Mouse (Mus musculus): Measurements from ENCODE around the gene Wdfy3. TPM values are rescaled to one million over a fixed set of nuclear protein-coding genes. Genes with fewer than 3 reads are reported as not detected.
"Not testable (repeated sequence)": the region's sequence is repeated elsewhere in the genome, so short reads cannot be mapped to it uniquely, and the experiment has no call there.

The Wdfy3 gene
- total RNA-seq, 4 experiments from 2014 or later: 41.6 to 70.2 (median 56.0) TPM

DNA sequence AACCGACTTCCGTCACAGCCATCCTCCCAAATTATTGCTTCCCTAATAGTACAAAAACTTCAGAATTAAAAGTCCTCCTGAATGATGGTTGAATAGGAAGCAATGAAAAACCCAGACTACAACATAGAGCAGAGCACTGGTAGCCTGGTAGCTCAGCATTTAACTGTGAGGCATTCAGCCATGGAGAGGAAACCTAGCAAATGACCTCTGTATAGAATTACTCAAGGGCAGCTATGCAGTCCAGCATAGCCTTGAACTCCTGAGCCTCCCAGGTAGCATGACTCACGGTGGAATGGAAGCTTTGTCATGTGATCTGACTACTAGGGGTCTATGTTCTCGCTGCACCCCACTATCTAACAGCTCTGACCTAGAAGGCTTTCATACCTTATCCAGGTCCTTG, 189.8 kb downstream of the Wdfy3 start:
- no peak for DNase-seq

DNA sequence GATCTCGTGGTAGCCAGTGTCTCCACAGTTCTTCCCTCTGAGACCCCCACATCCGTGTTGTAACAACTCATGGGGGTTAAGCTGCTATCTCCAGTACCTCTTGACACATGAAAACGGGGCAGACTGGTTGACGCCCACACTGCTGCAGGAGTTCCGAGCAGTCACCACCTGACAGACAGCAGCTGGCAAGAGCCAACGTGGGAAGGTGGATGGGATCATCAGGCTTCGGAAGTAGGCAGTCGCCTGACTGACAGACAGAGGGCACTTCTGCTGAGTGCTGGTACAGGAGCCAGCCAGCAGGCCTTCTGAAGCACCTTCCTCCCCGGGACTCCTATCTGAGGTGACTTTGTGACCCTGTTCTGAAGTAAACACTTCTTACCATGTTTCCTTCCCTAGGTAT, 191.3 kb downstream of the Wdfy3 start:
- no peak for DNase-seq

DNA sequence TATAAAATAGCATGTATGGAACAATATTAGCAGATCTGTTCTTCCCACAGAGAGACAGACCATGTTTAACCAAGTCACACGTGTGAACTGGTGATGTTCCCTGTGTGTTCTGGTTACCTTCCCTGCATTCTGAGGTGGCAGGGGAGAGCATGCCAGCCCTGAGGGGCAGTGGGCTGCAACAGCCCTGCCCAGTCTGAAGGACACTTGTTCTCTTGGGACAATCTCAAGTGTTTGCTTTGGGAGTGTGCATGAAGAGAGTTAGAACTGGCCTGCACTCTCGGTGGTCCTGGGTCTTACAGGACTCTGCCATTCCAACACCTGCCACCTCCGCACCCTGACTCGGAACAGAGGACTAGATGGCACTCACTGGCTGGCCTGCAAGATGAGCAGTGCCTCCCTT, 193.5 kb downstream of the Wdfy3 start:
- DNase-seq: no peak

DNA sequence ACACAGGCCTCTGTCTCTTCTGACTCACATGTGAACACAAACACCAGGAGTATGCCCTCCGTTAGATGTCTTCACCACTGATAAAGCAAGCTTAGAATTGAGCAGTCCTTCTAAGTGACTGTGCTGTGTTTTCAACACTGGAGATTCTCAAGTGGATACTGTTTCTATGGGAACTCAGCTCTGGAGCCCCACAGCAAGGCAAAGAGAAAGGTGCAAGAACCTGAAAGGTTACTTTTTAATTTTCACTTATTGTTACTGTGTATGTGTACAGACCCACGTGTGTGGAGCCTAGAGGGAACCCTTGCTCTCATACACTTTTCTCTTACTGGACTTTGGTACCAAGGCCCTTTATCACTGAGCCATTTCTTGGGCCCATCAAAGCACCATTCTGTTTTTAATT, 203.0 kb downstream of the Wdfy3 start:
- no peak for DNase-seq

DNA sequence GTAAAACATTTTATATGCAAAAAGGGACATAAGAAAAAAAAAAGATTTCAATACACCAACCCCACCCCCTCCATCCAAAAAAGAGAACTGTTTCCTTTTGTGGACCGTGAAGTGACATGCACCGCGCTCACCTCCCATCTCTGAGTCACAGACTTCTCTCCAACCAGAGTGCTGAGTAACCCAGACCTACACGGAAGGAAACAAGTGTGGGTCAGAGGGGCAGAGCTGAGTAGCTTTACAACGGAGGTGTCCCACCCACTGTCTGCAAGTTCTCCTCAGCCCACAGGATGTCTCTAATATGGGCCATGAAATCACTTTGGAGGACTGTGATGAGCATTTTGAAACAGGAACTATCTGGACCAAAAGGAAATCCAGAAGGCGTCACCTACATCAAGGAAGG, 205.8 kb downstream of the Wdfy3 start:
- no peak for DNase-seq

DNA sequence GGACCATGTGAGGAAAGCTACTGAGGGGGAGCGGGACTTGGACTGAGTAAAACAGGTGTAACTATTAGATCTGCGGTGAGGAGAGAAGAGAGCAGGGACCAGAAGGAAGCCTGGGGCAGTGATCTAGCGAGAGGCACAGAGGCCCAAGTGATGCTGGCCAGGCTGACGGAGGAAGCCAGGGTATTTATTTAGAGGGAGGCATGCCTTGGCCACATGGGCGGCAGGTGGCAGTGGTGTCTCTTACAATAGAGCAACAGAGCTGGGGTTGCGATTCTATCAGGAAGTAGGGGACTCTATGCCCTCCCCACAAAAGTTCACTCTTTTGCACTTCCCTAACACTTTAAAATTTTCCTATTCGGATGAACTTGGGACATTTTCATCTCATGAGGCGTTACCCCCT, 207.1 kb downstream of the Wdfy3 start:
- no peak for DNase-seq

DNA sequence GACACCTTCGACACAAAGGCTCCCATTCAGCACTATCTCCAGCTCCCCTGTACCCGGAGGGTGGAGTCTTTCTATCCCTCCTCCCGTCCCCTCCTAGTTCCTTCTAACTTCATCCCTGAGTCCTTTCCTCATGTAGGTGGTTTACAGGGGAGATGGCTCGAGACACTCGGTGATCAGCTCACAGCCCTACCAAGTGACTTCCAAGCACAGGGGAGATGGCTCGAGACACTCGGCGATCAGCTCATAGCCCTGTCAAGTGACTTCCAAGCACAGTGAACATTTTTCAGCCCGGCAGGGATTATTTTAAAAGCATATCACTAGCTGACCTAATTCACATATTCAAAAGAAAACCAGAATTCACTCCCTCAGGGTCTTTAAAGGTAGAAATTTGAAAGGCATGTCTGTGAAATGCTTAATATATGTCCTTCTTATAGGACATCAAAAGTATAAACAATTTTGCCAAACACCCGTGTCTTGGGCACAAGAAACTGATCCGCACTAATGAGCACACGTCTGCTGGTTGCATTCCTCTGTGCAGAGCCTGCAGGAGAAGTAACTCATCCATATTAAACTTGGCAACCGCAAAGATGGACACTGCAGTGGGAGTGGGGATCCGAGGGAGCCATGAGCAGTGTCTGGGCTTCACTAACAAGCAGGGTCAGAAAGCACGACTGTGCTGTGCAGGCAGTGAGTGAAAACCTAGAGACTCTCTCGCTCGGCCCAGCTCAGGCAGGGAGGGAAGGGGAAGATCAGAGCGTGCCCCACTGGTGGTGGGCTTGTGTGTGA, 207.7 kb downstream of the Wdfy3 start:
- no peak for DNase-seq

- DNase-seq: no peak
These were observed 210.8 kb downstream of the Wdfy3 start for GRCm38 (mm10) chr5:101858891-101859436.

DNA sequence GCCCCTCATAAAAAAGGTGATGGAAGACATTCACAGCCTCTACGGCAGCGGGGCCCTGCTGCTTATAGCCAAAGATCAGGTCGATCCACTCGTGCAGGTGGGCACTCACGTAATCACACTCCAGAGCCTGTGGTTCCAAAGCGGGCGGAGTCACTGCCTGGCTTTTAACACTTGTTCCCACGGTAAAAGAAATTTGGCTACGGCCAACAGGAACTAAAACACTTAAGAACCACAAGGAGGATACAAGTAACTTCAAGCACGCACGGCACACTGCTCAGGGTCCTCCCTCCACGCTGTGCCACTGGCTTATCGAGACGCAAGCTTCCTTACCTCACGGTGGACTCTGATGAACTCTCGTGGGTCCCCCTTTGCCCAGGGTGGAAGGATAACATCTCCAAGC, 214.2 kb downstream of the Wdfy3 start:
- DNase-seq: no peak

DNA sequence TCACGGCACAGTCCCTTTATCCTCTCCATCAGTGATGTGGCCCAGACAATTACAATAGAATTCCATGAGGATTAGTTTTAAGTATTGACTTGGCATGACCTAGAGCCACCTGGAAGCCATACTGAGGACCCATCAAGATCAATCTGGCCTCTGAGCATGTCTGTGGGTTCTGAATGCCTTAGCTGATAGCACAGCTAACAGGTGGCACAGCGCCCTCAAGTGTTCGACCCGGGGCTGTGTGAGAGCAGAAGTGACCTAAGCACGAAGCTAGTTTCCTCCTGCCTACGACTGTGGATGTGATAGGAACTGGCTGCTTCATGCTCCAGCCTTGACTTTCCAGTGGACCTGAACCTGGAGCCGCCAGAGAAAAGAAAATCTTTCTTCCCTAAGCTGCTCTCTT, 215.1 kb downstream of the Wdfy3 start:
- no peak for DNase-seq

DNA sequence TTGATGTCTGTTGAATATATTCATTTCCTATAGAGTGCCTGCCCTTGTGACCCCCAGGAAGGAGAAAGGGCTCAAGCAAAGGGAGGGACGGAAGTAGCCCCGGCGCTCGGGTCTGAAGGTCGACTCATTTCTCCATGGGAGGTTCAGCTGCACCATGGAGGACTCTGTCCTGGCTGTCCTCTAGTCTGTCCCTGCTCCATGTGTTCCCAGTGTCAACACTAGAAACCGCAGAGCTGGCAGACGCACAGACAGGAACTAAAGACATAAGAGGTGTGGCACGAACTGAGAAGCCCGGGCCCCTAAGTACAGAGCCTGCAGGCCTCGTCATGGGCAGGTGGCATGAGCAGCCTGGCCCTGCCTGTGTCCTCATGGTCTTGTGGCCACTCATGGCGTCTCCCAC, 215.6 kb downstream of the Wdfy3 start:
- DNase-seq: no peak

DNA sequence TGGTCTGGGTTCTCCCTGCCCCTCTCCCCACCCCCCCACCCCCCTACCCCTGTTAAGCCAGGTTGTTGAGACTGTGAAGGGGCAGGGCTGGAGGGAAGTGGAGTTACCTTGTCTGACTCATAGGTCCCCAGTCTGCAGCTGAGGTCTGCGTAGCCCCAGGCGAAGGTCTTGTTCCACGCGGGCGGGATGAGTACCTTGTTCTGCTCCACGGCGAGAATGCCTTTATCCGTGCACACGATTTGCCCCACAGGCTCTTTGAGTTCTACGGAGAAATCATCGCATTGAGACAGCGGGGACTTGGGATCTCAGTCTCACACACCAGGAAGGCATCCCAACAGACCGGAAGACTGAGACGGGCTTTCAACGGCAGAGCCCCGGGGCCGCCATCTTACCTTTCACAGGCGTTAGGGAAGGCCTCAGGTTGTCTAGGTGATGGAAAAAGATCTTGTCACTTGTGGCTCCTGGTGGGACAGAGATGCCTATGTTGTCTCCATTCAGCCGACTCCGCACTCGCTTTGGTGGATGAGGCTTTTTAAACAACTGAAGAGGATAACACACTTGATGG, 217.5 kb downstream of the Wdfy3 start:
- no peak for DNase-seq

DNA sequence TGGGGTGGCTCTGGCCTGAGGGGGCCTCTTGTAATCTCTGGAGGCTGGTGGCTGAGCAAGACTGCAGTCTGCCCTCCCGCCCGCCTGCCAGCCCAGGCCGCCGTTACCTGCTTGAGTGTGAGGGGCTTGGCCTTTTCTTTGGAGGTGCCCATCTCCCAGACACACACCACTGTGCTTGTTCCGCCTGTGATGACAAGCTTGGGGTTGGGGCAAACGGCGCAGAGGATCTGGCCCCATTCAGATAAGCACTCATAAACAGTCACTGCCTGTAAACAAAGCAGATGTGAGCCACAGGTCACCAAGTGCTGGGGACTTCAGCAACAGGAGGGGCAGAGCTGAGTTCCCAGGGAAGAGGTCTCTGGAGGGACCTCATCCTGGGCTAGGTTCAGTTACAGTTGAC, 218.6 kb downstream of the Wdfy3 start:
- no peak for DNase-seq

- no peak for DNase-seq
These were observed 222.0 kb downstream of the Wdfy3 start for GRCm38 (mm10) chr5:101847762-101848161.

GRCm38 (mm10) chr5:101847323-101847722, 222.4 kb downstream of the Wdfy3 start:
- DNase-seq: no peak

GRCm38 (mm10) chr5:101845930-101846329, 223.8 kb downstream of the Wdfy3 start:
- no peak for DNase-seq

DNA sequence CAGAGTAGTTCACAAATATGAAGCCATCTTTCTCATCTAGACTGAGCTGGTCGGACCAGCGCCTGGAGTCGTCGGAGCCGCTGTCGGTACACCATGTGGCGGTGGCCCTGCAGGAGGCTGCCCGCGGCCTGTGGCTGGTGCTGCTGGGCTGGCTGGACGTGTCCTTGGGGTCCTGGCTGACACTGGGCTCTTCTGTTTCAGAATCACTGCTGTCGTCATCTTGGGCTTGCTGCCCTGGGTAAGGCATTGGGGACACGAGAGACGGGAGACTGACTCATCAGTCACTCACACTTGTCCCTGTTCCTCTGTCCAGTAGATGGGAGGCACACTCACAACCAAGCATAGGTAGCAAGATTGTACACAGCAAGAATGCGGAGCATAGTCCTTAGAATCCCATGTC, 224.7 kb downstream of the Wdfy3 start:
- peak; percentile 87 for DNase-seq

- DNase-seq: no peak
These were observed 229.2 kb downstream of the Wdfy3 start for GRCm38 (mm10) chr5:101840476-101840875.

DNA sequence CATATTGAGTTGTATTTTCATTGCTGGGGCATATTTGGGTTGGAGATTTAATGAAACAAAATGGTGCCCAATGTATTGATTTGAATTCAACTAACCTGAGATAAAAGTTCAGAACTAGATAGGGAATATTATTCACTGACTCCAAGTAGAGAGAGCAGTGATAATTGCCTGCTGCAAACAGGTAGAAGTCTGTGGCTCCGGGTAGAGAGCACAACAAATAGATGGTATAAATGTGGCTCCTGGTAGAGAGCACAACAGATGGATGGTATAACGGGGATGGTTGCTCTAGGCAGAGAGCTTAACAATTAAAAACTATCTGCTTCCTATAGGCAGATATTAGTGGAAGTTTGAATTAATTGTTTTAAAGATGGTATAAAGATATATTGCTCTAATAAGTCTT, 232.1 kb downstream of the Wdfy3 start:
- DNase-seq: not testable (repeated sequence)

DNA sequence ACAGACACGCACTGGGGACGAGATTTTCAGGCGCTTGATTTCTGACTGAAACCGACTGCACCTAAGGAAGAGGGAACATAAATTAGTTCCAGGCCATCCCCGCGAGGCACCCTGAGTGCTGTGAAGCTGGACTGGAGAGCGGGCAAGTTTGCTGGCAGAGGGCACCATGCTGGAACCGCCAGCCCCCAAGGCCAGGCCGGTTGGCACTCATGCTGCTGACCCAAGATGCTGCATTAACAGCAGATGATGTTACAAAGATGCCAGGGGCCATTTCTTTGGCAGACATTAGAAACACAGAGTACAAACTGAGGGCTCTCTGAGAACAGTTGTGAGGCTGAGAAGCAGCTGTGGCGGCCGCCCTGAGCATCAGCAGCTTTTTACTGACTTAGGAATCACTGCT, 233.5 kb downstream of the Wdfy3 start:
- no peak for DNase-seq

GRCm38 (mm10) chr5:101833875-101834274, 235.8 kb downstream of the Wdfy3 start:
- no peak for DNase-seq

DNA sequence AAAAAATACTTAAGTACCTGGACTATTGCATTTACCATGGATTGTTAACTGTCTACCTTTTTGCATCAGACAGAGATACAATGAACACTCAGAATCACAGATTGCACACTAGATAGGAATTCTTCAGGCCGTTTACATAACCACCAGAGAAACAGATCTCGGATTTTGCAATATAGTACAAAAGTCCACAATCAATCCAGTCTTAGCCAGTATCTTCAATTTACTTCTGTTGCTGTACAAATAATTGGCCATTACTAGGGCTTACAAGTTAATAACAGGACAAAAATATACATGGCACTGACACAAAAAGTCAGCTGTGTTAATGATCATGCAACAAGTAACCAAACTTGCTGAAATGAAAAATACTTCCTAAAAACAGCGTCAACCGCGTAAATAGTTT, 236.7 kb downstream of the Wdfy3 start:
- DNase-seq: no peak

DNA sequence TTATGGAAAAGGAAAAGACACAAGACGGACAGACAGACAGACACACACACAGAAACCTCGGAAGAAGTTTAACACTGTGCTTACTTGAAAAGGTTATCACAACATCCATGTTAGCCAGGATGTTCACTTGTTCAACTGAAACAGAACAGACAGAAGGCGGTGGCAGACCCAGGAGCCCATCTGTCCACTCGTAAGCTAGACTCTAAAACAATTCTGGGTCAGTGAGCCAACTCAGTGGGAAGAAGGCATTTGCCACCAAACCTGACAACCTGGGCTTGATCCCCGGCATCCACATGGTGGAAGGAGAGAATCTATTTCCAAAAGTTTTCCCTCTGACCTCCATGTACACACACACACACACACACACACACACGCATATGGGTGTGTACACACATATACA, 237.7 kb downstream of the Wdfy3 start:
- no peak for DNase-seq

GRCm38 (mm10) chr5:101830180-101830579, 239.5 kb downstream of the Wdfy3 start:
- no peak for DNase-seq

Data from adrenal gland, adult 8-10 months (tissue).